Mouse (Mus musculus) testis, adult 2 months (tissue): Measurements from ENCODE around the gene Hk3. TPM values are rescaled to one million over a fixed set of nuclear protein-coding genes. Genes with fewer than 3 reads are reported as not detected.

ENCODE experiments used
- H3K27ac ChIP-seq: fragments of 200-500 bp; 2 replicates; pipeline ENCODE4 v1.5.1; 2012; ENCODE audit warnings: low read depth, low read length; ENCODE audit not compliant: control insufficient read depth, insufficient read depth
- H3K27me3 ChIP-seq: fragments of 200-500 bp; 2 replicates; pipeline ENCODE4 v1.6.1; 2012; ENCODE audit warnings: mild to moderate bottlenecking, low read length, moderate library complexity; ENCODE audit not compliant: control insufficient read depth, insufficient read depth
- H3K36me3 ChIP-seq: fragments of 200-500 bp; 2 replicates; pipeline ENCODE4 v1.6.1; 2012; ENCODE audit warnings: mild to moderate bottlenecking, low read length; ENCODE audit not compliant: control insufficient read depth, insufficient read depth
- H3K4me1 ChIP-seq: fragments of 200-500 bp; 2 replicates; pipeline ENCODE4 v1.6.1; 2012; ENCODE audit warnings: low read length; ENCODE audit not compliant: control insufficient read depth, insufficient read depth
- H3K4me3 ChIP-seq: fragments of 200-500 bp; 2 replicates; pipeline ENCODE4 v1.5.1; 2012; ENCODE audit warnings: low read depth, mild to moderate bottlenecking, low read length, moderate library complexity, mixed read lengths; ENCODE audit not compliant: control insufficient read depth
- CTCF ChIP-seq: fragments of 200-500 bp; IDR thresholded peaks from 2 replicates; pipeline ENCODE4 v1.5.1; 2012; ENCODE audit warnings: low read depth, mild to moderate bottlenecking, inconsistent platforms, low read length, moderate library complexity; ENCODE audit not compliant: control insufficient read depth, insufficient read depth, insufficient replicate concordance
- POLR2A ChIP-seq: fragments of 200-500 bp; IDR thresholded peaks from 2 replicates; pipeline ENCODE4 v1.6.1; 2012; ENCODE audit warnings: low read depth, mild to moderate bottlenecking, inconsistent platforms, low read length, moderate library complexity; ENCODE audit not compliant: control insufficient read depth
- polyA plus RNA-seq: library from polyadenylated mRNA; depleted of rRNA; stranded (reverse); fragments of >200 nt; gene quantifications from 2 replicates; pipeline ENCODE4 v1.2.3, GENCODE M21; 2012

The Hk3 gene
- polyA plus RNA-seq, 1 experiment = 1.2 TPM

DNA sequence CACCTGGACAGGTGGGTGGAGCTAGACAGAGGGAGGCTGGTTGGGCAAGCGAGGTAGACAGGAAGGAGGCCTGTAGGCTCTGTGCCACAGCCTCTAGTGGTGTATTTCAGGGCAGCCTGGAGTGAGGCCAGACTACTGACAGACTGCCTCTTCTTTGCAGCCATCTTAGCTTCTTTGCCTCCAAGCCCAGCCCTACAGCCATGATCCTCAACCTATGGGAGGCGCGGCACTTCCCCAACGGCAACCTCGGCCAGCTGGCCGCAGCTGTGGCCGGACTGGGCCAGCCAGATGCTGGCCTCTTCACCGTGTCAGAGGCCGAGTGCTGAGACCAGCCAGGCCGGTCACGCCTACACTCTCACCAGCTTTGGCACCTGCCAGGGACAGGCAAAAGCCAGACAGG lies 16.5 kb downstream of the Hk3 start:
- TF ChIP-seq CTCF (no peak), POLR2A (no peak)
- Histone ChIP-seq H3K4me1 (peaks cover 5% of the 10 kb centered on the region), H3K36me3 (no peaks in the 10 kb centered on the region), H3K4me3 (no peak overlapping the region), H3K27ac (no peak overlapping the region), H3K27me3 (no peaks in the 10 kb centered on the region)

- no peaks in the 10 kb centered on the region for H3K4me1 ChIP-seq
Measured at GRCm38 (mm10) chr13:55002090-55002489, 19.1 kb downstream of the Hk3 start.

DNA sequence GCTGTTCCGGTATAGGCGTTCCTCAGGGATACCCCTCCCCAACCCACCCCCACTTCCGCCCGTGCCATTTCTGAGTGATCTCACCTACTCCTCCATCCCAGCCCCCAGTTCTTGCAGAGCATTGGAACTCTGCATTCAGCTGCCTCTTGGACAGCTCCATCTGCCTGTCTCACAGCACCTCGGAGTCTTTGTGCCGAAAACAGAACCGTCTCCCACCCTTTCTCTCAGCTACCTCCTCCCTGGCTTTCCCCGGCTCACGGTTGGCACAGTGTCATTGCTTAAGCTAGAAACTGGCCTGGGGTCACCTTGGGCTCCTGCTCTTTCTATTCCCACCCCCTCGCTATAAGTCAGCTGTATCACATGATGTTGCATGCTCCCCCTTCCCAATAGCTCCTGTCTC lies 20.8 kb downstream of the Hk3 start:
- Histone ChIP-seq H3K27me3 (no peaks in the 10 kb centered on the region), H3K4me3 (no peak overlapping the region), H3K27ac (no peak overlapping the region), H3K4me1 (no peaks in the 10 kb centered on the region), H3K36me3 (no peaks in the 10 kb centered on the region)
- no peak for TF ChIP-seq CTCF
- TF ChIP-seq POLR2A = no peak

More at GRCm38 (mm10) chr13:55002090-55002489, 19.1 kb downstream of the Hk3 start:
- H3K27ac ChIP-seq = no peak overlapping the region
- TF ChIP-seq CTCF (no peak), POLR2A (no peak)
- H3K27me3 ChIP-seq = no peaks in the 10 kb centered on the region
- H3K36me3 ChIP-seq = no peaks in the 10 kb centered on the region
- H3K4me3 ChIP-seq = no peak overlapping the region

DNA sequence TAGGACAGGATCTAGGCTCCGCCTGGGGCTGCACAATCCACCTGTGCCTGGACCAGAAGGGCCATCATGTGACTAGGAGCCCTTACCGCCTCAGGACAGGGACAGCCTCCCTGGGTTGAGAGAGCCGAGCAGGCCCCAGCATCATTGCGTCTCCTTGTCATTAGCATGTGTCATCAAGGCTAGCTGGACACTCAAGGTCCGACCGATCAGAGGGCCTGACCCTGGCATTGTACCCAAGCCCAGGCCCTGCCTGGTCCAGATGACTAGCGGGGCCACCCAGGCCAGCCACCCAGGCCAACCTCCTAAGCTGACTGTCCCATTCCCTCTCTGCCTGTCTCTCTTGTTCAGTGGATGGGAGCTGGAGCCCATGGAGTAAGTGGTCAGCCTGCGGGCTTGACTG lies 23.6 kb downstream of the Hk3 start:
- Histone ChIP-seq H3K27ac (no peak overlapping the region), H3K36me3 (no peaks in the 10 kb centered on the region), H3K4me3 (no peak overlapping the region), H3K27me3 (no peaks in the 10 kb centered on the region), H3K4me1 (no peaks in the 10 kb centered on the region)
- TF ChIP-seq CTCF (no peak), POLR2A (no peak)

DNA sequence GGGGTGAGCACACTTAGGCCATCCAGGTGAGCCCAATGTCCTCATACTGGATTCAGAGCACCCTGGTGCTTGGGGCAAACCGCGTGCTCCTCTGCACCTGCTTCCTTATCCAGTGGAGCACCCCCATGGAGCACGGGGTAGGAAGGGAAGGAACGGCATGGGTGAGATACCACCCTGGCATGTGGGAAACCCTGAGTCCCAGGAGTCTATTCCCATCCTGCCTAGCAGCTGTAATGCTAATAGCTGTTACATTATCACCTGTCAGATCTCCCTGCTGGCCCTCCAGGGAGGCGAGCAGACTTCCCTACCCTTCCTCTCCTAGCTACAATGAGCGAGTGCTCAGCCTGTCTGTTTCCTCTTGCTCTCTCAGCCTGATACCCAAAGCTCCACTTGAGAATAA lies 26.0 kb downstream of the Hk3 start:
- no peaks in the 10 kb centered on the region for H3K27me3 ChIP-seq
- TF ChIP-seq CTCF = no peak
- no peak for TF ChIP-seq POLR2A
- H3K36me3 ChIP-seq = no peaks in the 10 kb centered on the region
- no peak overlapping the region for H3K4me3 ChIP-seq
- no peak overlapping the region for H3K27ac ChIP-seq
- H3K4me1 ChIP-seq = no peaks in the 10 kb centered on the region

- TF ChIP-seq POLR2A (no peak), CTCF (no peak)
- H3K36me3 ChIP-seq = no peaks in the 10 kb centered on the region
- no peak overlapping the region for H3K4me3 ChIP-seq
- no peaks in the 10 kb centered on the region for H3K27me3 ChIP-seq
- H3K27ac ChIP-seq = no peak overlapping the region
- H3K4me1 ChIP-seq = no peaks in the 10 kb centered on the region
Measured at GRCm38 (mm10) chr13:54994576-54994975, 26.6 kb downstream of the Hk3 start.

- H3K27me3 ChIP-seq = no peaks in the 10 kb centered on the region
- H3K4me1 ChIP-seq = no peaks in the 10 kb centered on the region
- no peak overlapping the region for H3K4me3 ChIP-seq
- no peaks in the 10 kb centered on the region for H3K36me3 ChIP-seq
- TF ChIP-seq CTCF (no peak), POLR2A (no peak)
- no peak overlapping the region for H3K27ac ChIP-seq
Measured at GRCm38 (mm10) chr13:54992215-54992614, 29.0 kb downstream of the Hk3 start.

DNA sequence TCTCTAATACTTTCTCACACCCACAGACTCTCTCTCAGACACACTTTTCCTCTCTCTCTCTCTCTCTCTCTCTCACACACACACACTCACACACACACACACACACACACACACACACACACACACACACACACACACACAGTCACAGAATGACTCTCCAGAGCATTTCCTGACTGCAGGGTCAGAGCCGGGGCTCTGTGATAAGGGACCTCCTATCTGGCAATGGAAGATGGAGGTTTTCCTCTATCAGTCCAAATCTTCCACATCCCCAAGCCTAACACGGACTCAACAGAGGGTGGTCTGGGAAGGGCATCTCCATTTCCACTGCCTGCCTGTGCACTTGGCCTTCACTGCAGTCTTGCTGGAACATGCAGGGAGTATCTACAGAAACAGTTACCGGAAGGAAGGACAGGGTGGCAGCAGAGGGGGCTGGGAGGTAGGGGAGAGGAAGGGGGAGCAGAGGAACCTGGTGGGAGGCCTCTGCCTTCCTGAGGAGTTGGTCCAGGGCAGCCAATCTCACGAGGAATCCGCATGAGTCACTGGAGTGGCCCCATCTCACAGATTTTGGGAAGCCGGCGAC lies 32.9 kb downstream of the Hk3 start:
- Histone ChIP-seq H3K4me3 (no peak overlapping the region), H3K27me3 (no peaks in the 10 kb centered on the region), H3K27ac (no peak overlapping the region), H3K36me3 (no peaks in the 10 kb centered on the region), H3K4me1 (no peaks in the 10 kb centered on the region)
- TF ChIP-seq POLR2A = no peak
- TF ChIP-seq CTCF = no peak
